Mouse (Mus musculus) small intestine, adult 2 months (tissue): ENCODE results near the gene Gtpbp3. TPM values are rescaled to one million over a fixed set of nuclear protein-coding genes. Genes with fewer than 3 reads are reported as not detected.

Experiments used
- H3K27ac ChIP-seq: fragments of 200-500 bp; 2 replicates; pipeline ENCODE4 v1.5.1; 2012; ENCODE audit warnings: low read depth, low read length, control low read depth, inconsistent platforms; ENCODE audit not compliant: insufficient read depth
- H3K27me3 ChIP-seq: fragments of 200-500 bp; 2 replicates; pipeline ENCODE4 v1.6.1; 2012; ENCODE audit warnings: mild to moderate bottlenecking, moderate library complexity, low read length, inconsistent platforms; ENCODE audit not compliant: control insufficient read depth, insufficient read depth
- H3K36me3 ChIP-seq: fragments of 200-500 bp; 2 replicates; pipeline ENCODE4 v1.6.1; 2012; ENCODE audit warnings: mild to moderate bottlenecking, low read length, control low read depth, inconsistent platforms; ENCODE audit not compliant: control insufficient read depth, insufficient read depth
- H3K4me1 ChIP-seq: fragments of 200-500 bp; 2 replicates; pipeline ENCODE4 v1.6.1; 2012; ENCODE audit warnings: low read length, inconsistent platforms, mixed read lengths; ENCODE audit not compliant: control insufficient read depth, insufficient read depth, insufficient read length
- H3K4me3 ChIP-seq: fragments of 200-500 bp; 2 replicates; pipeline ENCODE4 v1.5.1; 2012; ENCODE audit warnings: low read depth, mild to moderate bottlenecking, control low read depth, inconsistent platforms, low read length, moderate library complexity
- CTCF ChIP-seq: fragments of 200-500 bp; IDR thresholded peaks from 2 replicates; pipeline ENCODE4 v1.5.1; 2012; ENCODE audit warnings: low read depth, mild to moderate bottlenecking, control low read depth, inconsistent platforms, low read length, moderate library complexity, mixed read lengths; ENCODE audit not compliant: insufficient replicate concordance, insufficient read length; ENCODE audit errors: extremely low read depth
- POLR2A ChIP-seq: fragments of 200-500 bp; IDR thresholded peaks from 2 replicates; pipeline ENCODE4 v1.6.1; 2012; ENCODE audit warnings: low read depth, mild to moderate bottlenecking, control low read depth, inconsistent platforms, low read length, moderate library complexity
- WGBS: fragments of 180-500 bp; shearing (Covaris S2); methylation state at CpG from one replicate; pipeline ENCODE4 v1.1.7; 2018; 5-methylcytosine and 5-hydroxymethylcytosine counted together
- polyA plus RNA-seq: library from polyadenylated mRNA; depleted of rRNA; stranded (reverse); fragments of >200 nt; gene quantifications from 2 replicates; pipeline ENCODE4 v1.2.3, GENCODE M21; 2012

The Gtpbp3 gene
- polyA plus RNA-seq, 1 experiment = 25.8 TPM

- Histone ChIP-seq H3K4me1 (peaks cover 5% of the 10 kb centered on the region), H3K36me3 (peaks cover 18% of the 10 kb centered on the region), H3K27ac (no peak overlapping the region), H3K4me3 (peak overlapping the region; percentile 87), H3K27me3 (no peaks in the 10 kb centered on the region)
- WGBS = 22% methylated on average over 4 of the region's 4 CpGs
- no peak for TF ChIP-seq CTCF
- TF ChIP-seq POLR2A = no peak
Observed at GRCm38 (mm10) chr8:71475702-71476075, 12.2 kb upstream of the Gtpbp3 start.

DNA sequence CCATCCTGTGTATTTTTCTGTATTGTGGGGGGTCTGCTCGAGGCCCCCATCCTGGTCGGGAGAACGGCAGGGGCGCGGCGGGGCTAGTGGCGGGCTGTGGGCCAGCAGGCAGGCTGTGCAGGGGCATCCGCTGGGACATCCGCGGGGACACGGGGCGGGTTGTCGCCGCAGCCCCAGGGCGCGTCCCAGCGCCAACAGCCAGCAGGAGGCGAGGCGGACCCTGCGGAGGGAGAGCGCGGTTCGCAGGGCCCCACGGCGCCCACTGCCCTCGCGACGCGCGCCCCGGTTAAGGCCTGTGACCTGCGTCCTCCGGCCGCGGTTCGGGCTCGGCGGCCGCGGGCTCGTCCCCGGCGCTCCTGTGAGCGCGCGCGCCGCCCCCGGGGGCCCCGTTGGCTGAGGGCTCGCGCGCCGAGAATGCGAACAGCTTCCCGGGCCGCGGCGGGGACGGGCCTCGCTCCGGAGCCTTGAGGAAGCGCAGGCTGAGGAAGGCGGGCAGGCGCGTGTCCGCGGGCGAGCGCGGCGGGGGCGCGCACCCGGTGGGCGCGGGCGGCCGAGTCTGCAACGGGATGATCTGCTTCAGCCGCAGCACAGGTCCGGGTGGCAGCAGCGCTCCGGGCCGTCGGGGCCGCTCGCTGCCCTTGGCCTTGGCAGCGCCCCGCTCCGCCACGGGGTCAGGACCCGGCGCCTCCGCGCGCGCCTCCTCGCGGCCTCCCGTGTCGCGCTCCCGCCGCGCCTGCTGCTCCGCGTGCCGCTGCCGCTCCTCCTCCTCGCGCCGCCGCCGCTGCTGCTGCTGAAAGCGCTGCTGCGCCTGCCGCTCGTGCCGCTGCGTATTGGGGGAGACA is 11.6 kb upstream of the Gtpbp3 start:
- Histone ChIP-seq H3K27ac (peak overlapping the region; percentile 62), H3K36me3 (peaks cover 17% of the 10 kb centered on the region), H3K4me3 (peak overlapping the region; percentile 87), H3K27me3 (no peaks in the 10 kb centered on the region), H3K4me1 (peaks cover 5% of the 10 kb centered on the region)
- WGBS = under 1% methylated on average over 113 of the region's 121 CpGs
- TF ChIP-seq CTCF (0 out of 2 replicates have a peak, but pooled peaks have one; percentile 7), POLR2A (no peak)

- Histone ChIP-seq H3K4me3 (no peak overlapping the region), H3K27ac (no peak overlapping the region), H3K27me3 (no peaks in the 10 kb centered on the region), H3K36me3 (peaks cover 11% of the 10 kb centered on the region), H3K4me1 (peaks cover 5% of the 10 kb centered on the region)
- 64% methylated on average over 14 of the region's 14 CpGs for WGBS
- TF ChIP-seq CTCF (peak; percentile 55; the same call in 1 of the 2 replicates), POLR2A (no peak)
Observed at GRCm38 (mm10) chr8:71477196-71477845, 10.6 kb upstream of the Gtpbp3 start.

DNA sequence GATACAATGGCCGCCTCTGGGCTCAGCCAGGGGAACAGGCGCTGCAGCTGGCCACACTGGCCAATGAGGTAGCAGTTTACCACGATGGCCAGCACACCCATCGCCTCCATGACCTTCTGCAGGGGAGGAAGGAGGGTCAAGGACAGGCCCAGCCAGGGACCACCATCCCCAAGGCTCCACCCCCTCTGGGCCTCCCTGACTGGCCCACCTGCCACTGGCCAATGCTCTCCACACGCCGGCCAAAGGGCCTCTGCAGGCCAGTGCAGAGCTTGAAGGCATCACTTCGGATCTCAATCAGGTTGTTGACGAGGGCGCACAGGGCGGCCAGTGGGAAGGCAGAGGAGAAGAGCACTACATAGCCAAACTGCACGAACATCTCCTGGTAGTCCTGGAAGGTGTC is 9.0 kb upstream of the Gtpbp3 start:
- WGBS = 90% methylated on average over 11 of the region's 11 CpGs
- Histone ChIP-seq H3K27me3 (no peaks in the 10 kb centered on the region), H3K36me3 (peaks cover 4% of the 10 kb centered on the region), H3K4me3 (no peak overlapping the region), H3K27ac (no peak overlapping the region), H3K4me1 (peaks cover 5% of the 10 kb centered on the region)
- no peak for TF ChIP-seq POLR2A
- no peak for TF ChIP-seq CTCF

- Histone ChIP-seq H3K27me3 (no peaks in the 10 kb centered on the region), H3K4me3 (no peak overlapping the region), H3K4me1 (peaks cover 4% of the 10 kb centered on the region), H3K27ac (no peak overlapping the region), H3K36me3 (no peaks in the 10 kb centered on the region)
- 71% methylated on average over 8 of the region's 8 CpGs for WGBS
- TF ChIP-seq CTCF = no peak
- no peak for TF ChIP-seq POLR2A
Observed at GRCm38 (mm10) chr8:71483932-71484331, 4.0 kb upstream of the Gtpbp3 start.

DNA sequence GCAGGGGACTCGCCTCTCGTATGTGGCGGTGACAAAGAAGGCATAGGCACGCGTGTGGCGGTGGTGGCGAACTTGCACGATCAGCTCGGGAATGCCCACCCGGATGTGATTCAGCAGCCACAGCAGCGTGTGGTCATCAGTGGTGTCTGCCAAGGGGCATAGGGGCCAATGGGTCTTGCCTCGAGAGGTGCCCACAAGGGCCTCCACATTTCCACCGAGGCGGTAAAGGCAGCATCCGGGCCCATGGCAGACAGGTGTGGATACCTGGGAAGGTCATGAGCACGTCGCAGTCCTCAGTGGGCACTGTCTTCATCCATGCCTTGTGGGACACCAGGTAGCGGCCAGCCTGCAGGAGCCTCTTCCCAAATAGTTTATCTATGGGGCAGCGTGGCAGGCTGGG is 3.2 kb upstream of the Gtpbp3 start:
- 95% methylated on average over 19 of the region's 19 CpGs for WGBS
- H3K4me3 ChIP-seq = no peak overlapping the region

More for the DNA sequence above, 3.2 kb upstream of the Gtpbp3 start:
- H3K27ac ChIP-seq = no peak overlapping the region
- TF ChIP-seq POLR2A = no peak
- no peak for TF ChIP-seq CTCF
- peaks cover 9% of the 10 kb centered on the region for H3K4me1 ChIP-seq
- no peaks in the 10 kb centered on the region for H3K36me3 ChIP-seq
- H3K27me3 ChIP-seq = no peaks in the 10 kb centered on the region
